Mouse (Mus musculus): ENCODE results near the gene Slc25a34. TPM values are rescaled to one million over a fixed set of nuclear protein-coding genes. Genes with fewer than 3 reads are reported as not detected.
A peak's percentile ranks its signal among the peaks of the same experiment; 100 is the strongest.

The Slc25a34 gene
- total RNA-seq, 2 experiments from 2014 or later: 21.4 to 26.7 TPM

DNA sequence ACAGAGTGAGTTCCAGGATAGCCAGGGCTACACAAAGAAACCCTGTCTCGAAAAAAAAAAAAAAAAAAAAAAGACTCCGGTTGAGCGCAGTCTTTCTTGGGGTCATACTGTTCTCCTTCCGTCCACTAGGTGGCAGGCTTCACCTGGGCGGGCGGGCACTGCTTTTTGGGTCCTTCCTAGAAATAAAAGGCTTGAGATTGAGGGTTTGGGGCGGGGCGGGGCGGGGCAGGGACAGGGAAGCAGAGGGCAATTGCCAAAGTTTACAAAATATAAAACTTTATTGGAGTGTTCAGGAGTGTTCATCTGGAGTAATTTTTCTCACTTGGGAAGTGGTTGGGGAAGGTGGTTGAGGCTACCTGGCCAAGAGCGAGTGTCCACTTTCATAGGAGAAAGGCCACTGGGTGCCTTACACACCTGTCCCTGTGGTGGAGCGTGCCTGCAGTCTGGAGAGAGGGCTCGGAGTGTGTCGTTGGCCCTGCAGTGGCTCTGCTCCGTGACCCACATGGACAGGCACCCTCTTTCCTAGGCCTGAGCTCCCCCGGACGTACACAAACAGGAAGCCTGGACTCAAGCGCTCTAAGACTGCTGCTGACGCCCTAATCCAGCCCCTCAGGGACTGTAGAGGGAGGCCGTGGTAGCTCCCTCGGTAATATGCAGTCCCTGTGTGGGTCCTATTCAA, 4.9 kb downstream of the Slc25a34 start, which contains the start of gene Tmem82:
Tmem82 (minus strand) TSS at position 69 of the 679 bp plus-strand sequence.
- peak in 1 of 2 experiments; percentile 62 for DNase-seq (ENCODE audit: low spot score in 2 of 2)

DNA sequence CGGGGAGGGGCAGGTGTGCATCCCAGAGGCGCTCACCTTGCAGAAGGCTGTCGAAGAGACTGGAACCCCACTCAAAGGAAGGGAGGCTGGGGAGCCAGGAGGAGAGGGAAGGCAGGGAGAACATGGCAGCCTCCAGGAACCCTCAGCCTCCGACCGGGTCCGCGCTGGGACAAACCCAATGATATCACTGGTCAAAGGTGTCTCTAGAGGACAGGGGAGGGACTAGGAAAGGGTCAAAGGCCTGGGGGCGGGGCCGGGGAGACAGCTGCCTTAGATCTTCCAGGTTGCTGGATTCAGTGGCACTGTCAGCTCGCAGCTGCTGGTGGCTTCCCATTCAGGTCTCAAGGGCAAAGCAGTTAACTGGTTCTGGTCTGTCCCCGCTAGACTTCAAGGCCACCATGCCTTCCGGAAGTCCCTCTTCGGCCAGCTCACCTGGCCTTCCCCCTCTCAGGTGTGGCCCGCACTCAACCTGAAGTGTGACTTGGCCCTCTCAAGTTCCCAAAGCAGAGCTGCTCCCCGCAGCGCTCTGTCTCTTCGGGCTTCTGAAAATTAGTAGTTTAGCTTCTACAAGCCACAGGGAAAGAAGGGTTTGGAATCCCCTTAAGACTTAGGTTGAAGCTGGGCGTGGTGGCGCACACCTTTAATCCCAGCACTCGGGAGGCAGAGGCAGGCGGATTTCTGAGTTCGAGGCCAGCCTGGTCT, 5.6 kb downstream of the Slc25a34 start:
- no peak for DNase-seq (ENCODE audit: low spot score in 2 of 2)

DNA sequence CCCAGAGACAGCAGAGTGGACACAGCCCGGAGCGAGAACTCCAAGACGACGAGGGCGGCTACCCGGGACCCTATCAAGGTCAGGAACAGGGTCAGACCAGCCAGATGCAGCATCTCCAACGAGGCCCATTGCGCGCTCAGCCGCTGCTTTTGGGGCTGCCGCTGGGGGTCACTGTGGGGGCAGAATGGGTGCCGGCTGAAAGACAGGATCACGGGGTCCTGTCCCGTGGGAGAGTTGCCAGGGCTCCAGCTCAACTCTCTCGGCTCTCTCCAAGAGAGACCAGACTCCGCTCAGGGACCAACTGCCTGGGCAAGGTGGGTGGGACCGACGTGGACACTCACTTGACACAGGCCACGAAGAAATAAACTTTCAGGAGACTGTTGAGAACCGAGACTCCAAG, 6.3 kb downstream of the Slc25a34 start:
- peak; percentile 58 to 77 for DNase-seq (ENCODE audit: low spot score in 2 of 2)

DNA sequence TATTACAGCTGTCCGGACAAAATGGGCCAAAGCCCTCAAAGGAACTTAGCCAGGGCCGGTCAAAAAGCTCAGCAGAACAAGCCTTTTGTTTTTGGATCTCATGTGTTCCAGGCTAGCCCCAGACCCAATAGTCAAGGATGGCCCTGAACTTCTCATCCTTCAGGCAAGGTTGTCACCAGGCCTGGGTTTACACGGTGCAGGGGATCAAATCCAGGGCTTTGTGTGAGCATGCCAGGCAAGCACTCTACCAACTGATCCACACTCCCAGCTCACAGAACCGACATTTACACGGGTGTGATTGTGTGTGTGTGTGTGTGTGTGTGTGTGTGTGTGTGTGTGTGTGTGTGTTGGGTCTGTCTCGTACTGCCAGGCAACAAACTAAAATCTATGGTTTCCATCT, 6.8 kb downstream of the Slc25a34 start:
- DNase-seq (ENCODE audit: low spot score in 2 of 2): no peak

DNA sequence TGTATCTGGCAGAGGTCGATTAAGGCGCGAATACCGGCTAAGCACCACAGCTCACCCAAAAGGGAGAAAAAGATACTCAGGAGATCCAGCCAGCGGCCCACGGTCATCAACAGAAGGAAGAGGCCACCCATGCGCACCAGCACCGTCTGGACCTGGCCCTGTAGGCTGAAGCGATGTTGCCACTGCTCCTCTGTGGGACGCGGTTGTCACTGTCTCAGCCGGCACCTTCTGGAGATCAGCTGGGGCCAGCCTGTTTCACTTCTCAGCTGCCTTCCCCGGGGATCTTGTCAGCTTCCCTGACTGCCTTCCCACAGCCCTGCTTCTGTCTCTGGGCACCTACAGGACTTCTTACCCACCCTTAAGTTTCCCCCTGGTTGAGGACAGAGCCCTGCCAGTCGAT, 8.7 kb downstream of the Slc25a34 start:
- no peak for DNase-seq (ENCODE audit: low spot score in 2 of 2)

DNA sequence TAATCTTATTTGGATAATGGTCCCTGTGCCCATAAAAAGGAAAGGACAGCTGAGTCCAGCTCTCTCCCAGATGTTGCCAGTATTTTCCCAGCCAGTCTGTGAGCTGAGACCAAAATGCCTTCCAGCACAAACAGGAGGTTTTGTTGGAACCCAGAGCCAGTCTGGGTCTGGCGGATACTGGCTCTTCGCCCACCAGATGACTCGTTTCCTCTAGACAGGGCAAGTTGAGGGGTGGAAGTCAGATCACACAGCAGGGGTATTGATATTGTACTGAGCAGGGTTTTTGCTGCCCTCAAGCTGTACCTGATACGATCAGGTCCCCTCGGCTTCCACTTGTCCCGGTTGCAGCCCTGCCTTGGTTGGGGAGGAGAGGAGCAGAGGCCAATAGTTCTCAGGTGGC, 14.1 kb downstream of the Slc25a34 start:
- no peak for DNase-seq (ENCODE audit: low spot score in 2 of 2)

DNA sequence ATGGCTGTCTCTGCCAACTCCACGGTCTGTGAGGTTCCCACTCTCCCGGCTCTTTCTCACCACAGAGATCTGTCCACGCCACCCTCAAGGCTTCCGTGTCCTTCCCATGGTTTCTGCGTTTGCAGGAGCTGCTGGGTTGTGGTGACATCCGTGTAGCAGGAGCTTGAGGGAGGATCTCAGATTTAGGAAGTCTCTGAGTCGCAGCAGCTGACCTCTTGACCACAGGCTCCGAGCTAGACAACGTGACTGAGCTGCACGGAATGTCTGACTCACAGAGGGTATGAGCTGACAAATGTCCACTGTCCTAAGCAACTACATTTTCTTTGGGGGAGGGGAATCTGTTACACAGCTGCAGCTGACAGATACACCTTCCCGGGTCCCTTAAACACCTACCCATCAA, 17.8 kb downstream of the Slc25a34 start, which contains the start of gene Fblim1:
Fblim1 (minus strand) TSS at position 236 of the 400 bp plus-strand sequence.
- no peak for DNase-seq (ENCODE audit: low spot score in 2 of 2)

DNA sequence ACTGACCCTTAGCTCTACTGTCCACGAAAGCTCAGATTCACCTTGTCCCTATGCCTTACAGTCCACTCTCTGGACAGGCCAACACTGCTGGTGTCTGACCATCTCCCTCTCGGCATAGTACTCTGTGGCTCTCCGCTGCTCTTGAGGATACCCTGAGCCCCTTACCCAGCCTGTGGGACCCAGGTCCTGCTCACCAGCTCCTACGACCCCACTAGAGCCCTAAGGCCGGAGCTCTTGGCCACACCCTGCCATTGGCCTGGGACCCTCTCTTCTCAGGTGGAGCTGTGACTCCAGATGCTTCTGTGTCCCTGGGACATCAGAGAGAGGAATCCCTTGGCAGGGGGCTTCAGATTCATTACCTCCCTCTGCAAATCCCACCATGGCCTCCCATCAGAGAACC, 18.2 kb downstream of the Slc25a34 start:
- DNase-seq (ENCODE audit: low spot score in 2 of 2): no peak

DNA sequence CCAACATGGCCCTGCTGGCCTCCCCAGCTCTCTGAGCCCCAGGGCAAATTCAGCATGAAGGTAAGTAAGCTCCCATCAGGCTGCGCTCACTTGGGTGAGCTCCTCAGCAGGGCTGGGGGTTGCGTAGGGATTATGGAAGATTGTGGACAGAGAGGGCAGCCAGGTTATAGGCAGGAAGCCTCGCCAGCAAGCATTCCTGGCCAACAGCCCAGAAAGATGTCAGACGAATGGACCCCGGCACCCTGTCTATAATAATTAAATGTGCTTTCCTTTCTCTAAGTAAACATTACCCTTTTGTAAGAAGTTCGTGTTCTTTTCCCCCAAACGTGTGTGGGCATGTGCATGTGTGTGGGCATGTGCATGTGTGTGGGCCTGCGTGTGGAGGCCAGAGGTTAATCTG, 19.1 kb downstream of the Slc25a34 start:
- no peak for DNase-seq (ENCODE audit: low spot score in 2 of 2)

DNA sequence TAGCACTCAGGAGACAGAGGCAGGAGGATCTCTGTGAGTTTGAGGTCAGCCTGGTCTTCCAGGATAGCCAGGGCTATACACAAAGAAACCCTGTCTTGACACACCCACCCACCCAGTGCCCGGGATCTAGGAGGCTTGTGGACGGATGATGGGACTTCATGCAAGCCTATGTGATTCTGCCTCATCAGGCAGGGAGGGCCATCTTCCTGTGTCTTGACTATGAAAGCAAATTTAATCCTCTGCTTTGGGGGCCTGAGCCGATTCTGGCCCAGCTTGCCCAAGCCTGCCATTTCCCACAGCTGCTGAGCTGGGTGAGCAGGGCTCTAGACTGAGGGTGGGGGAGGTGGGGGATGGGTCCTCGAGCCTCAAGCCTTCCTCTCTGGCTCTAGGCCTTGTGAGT, 19.7 kb downstream of the Slc25a34 start:
- no peak for DNase-seq (ENCODE audit: low spot score in 2 of 2)

DNA sequence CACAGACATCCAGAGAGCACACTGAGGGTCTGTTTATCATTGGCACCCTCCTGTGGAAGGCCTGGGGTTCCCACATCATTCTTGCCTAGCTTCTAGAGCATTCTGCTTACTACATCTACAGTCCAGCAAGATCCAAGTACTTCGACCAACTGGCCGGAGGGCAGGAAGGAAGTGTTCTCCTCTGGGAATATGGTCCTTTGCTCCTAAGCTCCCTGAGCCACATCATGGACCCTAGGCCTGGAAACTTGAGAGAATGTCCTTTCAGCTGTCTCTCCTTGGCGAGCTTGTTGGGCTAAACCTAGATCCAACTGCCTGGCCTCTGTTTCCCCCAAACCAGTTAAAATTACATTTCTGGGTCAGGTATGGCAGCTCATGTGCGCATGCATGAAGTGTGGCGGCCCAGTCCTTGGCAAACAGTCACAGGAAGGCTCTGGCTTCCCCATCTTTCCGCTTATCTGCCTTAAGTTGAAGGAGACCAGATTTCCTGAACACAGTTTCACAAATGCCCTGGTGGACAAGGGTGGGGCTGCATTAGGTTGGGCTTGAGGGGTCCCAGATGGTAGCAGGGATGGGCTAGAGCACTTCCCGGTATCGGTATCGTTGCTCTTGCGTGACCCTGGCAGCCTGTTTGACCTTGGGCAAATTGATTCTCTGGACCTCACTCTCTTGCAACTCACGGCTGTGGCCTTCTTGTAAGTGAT, 20.9 kb downstream of the Slc25a34 start:
- no peak for DNase-seq (ENCODE audit: low spot score in 2 of 2)

DNA sequence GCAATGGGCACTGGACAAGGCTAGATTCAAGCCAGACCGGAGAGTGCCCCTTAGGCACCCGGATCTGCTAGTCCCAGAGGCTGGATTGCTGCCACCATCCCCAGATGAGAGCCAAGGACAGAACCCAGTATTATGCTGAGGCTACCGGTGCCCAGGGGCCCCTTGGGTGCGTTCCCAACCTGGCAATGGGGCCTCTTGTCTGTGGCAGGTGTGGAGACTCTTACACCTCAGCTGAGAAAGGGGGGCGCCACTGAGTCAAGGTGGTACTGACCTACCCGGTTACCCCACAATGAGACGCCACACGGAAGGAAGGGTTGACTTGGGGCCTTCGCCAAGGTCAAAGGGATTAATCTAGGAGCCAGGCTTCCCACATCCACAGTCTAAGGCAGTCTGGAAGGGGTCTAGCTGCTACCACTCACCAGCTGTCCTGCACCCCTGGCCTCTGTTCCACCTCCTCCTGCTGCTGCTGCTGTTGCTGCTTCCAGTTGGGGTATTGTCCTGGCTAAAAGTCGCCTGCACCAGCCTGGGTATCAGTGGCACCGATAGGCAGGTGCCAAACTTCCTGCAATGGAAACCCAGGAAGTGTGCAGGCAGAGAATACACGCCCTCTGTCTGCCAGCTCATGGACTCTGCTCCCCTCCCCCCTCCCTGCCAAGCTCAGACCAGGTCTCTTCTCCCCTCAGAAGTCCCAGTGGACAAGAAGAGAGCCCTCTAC, 22.3 kb downstream of the Slc25a34 start:
- DNase-seq (ENCODE audit: low spot score in 2 of 2): no peak

DNA sequence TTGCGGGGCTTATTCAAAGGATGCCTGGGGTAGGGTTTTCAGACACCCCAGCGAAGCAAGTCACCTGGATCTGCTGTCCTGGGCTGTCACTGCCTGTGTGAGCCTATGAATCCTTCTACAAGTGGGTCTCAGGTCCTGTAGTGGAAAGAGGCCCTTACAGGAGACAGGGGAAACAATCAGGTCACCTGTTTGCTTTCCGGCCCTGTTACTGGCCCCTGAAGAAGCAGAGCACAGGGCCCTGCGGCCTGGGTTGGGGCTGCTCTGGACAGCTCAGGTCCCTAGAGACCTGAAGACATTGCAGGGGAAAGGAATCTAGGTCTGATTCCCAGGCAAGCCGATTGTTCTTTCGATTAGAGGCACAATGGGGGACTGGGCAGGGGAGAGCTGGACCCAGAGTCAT, 23.3 kb downstream of the Slc25a34 start:
- DNase-seq (ENCODE audit: low spot score in 2 of 2): no peak

DNA sequence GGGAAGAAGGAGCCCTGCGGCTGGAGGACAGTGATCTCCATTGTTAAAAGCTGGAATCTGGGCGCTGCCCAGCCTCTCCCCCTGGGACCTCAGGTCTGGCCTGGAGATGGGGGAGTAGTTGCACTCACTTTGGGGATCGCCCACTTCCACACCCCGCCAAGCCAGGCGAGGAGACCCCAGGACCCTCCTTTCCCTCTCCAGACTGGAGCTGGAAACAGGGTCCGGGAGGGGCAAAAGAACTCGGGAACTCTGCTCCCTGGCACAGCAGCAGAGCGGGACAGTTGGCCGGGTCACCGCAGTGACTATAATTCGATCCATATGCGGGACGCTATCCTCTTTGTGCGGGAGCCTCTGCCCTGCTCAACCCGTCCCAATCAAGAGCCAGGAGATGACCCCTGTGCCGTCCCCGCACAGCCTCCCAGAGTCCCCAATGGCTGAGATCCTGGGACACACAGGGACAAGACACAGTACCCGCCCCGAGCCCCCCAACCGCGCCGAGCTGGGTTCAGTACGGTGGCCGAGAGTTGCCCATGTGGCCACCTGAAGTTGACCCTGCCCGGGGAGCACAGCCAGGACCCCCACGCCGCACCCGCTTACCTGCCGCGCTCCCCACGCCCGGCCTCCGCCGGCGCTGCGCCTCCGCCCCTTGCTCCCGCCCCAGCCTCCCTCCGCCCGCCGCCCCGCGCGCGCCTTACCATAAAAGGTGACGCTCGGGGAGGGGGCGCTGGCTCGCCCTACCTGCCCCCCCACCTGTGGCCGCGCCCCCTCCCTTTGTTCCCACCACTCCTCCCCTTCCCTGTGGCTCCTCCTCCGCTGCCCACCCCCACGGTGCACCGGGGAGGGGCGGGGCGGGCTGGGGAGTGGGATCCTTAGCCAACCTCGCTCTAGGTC, 24.1 kb downstream of the Slc25a34 start:
- no peak for DNase-seq (ENCODE audit: low spot score in 2 of 2)

DNA sequence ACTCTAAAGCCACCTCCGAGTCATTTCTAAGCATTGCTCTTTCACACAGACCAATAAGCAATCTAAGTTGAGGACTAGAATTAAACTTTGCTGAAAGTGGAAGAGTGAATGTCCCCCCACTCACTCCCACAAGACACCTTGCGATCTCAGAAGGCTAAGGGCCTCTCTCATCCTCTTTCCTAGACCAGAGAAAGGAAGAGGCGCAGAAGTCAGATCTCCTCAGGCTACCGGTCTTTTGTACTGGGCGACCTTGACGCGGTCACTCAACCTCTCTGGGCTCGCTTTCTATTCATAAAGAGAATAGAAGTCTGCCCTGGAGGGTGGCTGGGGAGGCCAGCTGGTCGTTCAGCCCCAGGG, 24.7 kb downstream of the Slc25a34 start:
- DNase-seq (ENCODE audit: low spot score in 2 of 2): no peak

DNA sequence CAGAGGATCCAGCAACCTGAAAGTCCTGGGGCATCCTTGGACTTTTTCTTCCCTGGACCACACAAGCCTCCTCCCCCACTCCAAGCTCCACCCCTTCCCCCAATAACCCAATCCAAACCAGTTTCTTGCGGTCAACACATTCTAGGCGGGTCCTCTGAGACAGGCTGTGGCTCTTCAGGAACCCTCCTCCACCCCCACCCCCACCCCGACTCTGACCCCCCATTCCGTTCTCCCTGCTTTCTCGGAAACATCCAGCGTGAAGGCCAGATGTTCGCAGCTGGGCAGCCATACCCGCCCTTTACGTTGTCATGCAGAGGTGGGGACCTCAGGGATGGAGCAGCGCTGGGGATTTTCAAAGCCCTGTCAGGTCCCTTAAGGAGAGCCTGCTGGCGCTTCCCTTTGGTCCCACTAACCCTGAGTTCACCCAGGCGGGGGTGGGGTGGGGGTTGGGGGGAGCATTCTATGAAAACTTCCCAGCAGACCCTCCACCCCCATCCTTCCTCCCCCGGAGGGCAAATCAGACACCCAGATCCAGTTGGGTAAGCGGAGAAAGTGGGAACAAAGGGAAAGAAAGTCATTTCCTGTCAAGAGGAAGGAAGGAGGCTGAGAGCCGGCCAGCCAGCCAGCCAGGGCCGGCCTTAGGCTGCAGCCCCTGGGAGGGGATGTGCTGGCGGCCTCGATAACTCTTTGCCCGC, 25.3 kb downstream of the Slc25a34 start:
- no peak for DNase-seq (ENCODE audit: low spot score in 2 of 2)

DNA sequence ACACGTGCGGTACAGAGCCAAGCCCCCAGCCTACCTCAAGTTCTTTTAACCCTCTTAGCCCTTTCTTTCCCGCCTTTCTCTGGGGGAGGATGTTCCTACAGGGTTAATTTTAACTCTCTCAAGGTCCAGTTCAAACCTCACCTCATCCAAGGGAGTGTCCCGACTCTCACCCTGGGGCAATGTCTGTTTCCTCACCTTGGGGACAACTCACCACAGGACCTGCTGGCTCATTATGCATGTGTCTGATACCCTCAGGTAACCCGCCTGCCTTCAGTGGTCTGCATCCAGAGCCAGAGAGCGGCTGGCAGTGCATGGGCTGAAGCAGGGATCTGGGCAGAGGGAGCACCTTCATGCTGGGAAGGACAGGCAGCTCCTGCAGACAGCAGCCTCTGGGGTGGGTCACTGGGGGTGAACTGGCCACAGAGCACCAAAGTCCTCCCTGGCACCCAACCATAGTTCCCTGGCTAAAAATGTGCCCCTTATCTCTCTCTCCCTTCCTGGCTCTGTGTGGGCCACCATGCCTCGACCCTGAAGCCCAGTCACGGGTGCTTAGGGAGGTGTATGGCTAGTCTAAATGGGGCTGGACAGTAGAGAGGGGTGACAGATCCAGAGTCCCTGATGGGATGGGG, 26.8 kb downstream of the Slc25a34 start:
- no peak for DNase-seq (ENCODE audit: low spot score in 2 of 2)

DNA sequence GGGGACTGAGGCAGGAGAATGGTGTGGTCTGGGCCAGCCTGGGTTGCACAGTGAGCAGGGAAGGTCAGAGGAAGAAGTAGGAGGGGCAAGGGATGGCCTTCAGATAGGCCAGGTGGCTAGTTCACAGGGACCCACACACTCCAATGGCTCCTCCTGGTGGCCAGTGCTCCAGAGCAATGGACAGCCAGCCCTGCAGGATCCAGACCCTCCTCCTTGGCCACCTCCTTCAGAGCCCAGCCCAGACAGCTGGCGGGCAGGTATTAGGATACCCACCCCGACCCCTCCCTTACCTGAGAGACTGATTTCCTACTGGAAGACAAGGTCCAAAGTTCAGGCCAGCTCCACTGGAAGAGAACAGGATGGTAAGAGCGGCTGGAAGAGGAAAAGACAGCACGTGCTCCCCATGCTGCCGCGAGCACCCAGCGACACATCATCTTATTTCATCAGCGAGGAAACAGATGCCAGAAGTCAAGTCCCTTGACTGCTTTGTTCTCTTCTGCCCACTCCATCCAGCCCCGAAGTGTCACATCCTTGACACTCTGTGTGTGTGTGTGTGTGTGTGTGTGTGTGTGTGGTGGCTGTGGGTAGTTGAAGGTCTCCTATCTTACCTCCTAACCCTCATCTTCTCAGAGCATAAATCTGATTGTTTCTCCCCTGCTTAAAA, 27.9 kb downstream of the Slc25a34 start:
- DNase-seq (ENCODE audit: low spot score in 2 of 2): no peak

DNA sequence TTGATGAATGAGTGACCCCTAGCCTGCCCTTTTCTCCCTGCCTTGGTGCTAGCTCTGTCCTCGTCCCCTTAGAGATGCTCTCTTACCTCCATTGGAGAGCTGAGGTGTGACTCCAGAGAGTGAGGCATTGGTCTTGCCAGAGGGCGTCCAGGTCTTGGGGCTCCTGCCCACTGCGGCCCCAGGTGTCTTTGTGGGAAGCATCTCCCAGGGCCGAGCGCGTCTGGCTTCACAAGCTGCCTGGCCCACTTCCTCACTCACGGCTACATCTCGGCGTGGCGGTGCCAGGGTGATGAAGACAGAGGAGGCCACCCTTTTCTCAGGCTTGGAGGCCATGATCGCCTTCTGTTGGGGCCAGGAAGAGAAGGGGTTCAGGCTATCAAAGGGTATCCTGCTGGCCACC, 28.5 kb downstream of the Slc25a34 start:
- DNase-seq (ENCODE audit: low spot score in 2 of 2): no peak
